Mouse (Mus musculus) hindbrain, embryonic 13.5 days (tissue): ENCODE measurements at regions not wholly inside any gene's neighbourhood (a gene's known extent, or its start where the extent isn't known, plus 50 kb on each side); places are given as distances from the start of the nearest gene placed in this dataset.
A peak's percentile ranks its signal among the peaks of the same experiment; 100 is the strongest.

Experiments
- ATAC-seq: fragments of 200-750 bp; cut with Nextera tagmentation; 2 replicates; pipeline ENCODE4 v1.8.0; 2017; ENCODE audit warnings: moderate TSS enrichment; ENCODE audit not compliant: low FRiP score
- H3K27ac ChIP-seq: fragments of 300-500 bp; sonication (generic); 2 replicates; pipeline ENCODE4 v1.5.1; 2015; ENCODE audit warnings: inconsistent platforms, mild to moderate bottlenecking, moderate library complexity
- H3K27me3 ChIP-seq: fragments of 300-500 bp; sonication (generic); 2 replicates; pipeline ENCODE4 v1.6.1; 2015; ENCODE audit warnings: mild to moderate bottlenecking, inconsistent platforms
- H3K36me3 ChIP-seq: fragments of 300-500 bp; sonication (generic); 2 replicates; pipeline ENCODE4 v1.6.1; 2015; ENCODE audit warnings: mild to moderate bottlenecking, inconsistent platforms
- H3K4me1 ChIP-seq: fragments of 300-500 bp; sonication (generic); replicated peaks from 2 replicates; pipeline ENCODE4 v1.6.1; 2015; ENCODE audit warnings: inconsistent platforms
- H3K4me2 ChIP-seq: fragments of 300-500 bp; sonication (generic); 2 replicates; pipeline ENCODE4 v1.6.1; 2015; ENCODE audit warnings: inconsistent platforms, mild to moderate bottlenecking, moderate library complexity
- H3K4me3 ChIP-seq: fragments of 300-500 bp; sonication (generic); 2 replicates; pipeline ENCODE4 v1.5.1; 2015; ENCODE audit warnings: mild to moderate bottlenecking, inconsistent platforms
- H3K9ac ChIP-seq: fragments of 300-500 bp; sonication (generic); 2 replicates; pipeline ENCODE4 v1.6.1; 2015; ENCODE audit warnings: mild to moderate bottlenecking, inconsistent platforms
- H3K9me3 ChIP-seq: fragments of 300-500 bp; sonication (generic); 2 replicates; pipeline ENCODE4 v1.6.1; 2016; ENCODE audit warnings: inconsistent platforms
- WGBS: fragments of 180-500 bp; shearing (Covaris S2); methylation state at CpG from one replicate; pipeline ENCODE4 v1.1.7; 2015; 5-methylcytosine and 5-hydroxymethylcytosine counted together

DNA sequence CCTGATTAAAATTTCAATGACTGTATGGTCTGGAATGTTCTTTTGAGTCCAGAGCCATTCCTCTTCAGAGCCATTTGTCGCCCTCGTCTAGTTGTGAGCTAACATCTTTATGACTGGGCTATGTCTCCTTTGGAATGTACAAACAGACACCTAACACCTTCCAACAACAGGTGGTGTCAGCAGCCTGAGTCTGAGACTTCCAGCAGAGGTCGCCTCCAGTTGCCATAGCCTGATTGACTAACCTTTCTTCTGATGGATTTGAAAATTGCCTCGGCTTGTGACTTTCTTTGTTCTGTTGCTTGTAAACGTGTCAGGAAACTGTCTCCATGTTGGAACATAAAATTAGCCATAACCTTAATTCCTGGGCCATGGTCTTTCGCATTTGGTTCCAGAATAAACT lies 284.8 kb upstream of the Hs6st1 start:
- no peak overlapping the region for H3K4me3 ChIP-seq

DNA sequence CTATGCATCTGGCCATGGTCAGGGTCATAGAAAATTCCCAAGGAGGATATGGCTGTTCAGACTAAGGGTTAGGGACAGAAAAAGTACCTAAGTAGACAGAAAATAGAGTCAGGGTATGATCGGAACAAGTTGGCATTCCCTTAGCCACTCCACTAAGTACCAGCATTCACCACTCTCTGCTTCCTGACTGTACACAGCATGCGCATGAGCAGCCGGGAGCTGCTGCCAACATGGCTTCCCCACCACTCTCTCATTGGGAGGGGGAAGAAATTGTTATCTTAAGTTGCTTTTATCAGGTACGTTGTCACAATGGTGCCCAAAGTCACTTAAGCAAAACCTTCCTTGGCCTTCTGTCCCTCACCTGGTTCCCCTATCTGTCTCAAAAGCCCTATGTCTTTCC lies 282.0 kb upstream of the Hs6st1 start:
- Histone ChIP-seq H3K27me3 (no peaks in the 10 kb centered on the region), H3K27ac (no peak overlapping the region), H3K9me3 (no peaks in the 10 kb centered on the region), H3K4me3 (no peak overlapping the region), H3K4me2 (no peak overlapping the region), H3K36me3 (no peaks in the 10 kb centered on the region), H3K4me1 (no peaks in the 10 kb centered on the region), H3K9ac (no peak overlapping the region)
- WGBS = 96% methylated on average over 4 of the region's 4 CpGs
- no peak for ATAC-seq

More for the DNA sequence above, 284.8 kb upstream of the Hs6st1 start:
- H3K27me3 ChIP-seq = no peaks in the 10 kb centered on the region
- H3K27ac ChIP-seq = no peak overlapping the region
- no peak for ATAC-seq
- H3K9me3 ChIP-seq = no peaks in the 10 kb centered on the region
- H3K9ac ChIP-seq = no peak overlapping the region
- no peak overlapping the region for H3K4me2 ChIP-seq
- no peaks in the 10 kb centered on the region for H3K36me3 ChIP-seq
- H3K4me1 ChIP-seq = no peaks in the 10 kb centered on the region
- WGBS = 88% methylated on average over 6 of the region's 6 CpGs

DNA sequence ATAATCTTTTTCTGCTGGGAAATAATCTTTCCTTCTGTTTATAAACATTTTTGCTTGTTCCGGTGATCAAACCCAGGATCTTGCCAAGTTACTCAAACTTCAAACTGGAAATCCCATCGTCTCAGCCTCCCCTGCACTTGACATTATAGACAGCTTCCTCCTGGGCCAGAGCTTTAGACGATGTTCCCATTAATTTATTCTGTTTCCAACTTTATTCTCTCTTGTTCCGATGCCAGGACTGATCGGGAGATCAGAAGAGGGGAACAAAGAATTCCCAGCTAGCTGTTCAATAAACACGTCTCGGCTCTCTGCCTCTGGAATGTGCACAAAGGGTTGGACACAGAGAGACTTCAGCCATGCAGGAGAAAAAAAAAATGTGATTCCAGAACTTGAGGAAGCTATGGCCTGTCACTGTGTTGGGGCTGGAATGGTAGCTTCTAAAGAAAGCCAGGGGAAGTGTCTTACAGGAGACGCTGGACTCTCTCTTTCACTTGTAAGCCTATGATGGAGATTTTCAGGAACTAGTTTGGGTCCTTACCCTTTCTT lies 281.5 kb upstream of the Hs6st1 start:
- Histone ChIP-seq H3K9ac (no peak overlapping the region), H3K36me3 (no peaks in the 10 kb centered on the region), H3K4me2 (no peak overlapping the region), H3K9me3 (no peaks in the 10 kb centered on the region), H3K27me3 (no peaks in the 10 kb centered on the region), H3K4me1 (no peaks in the 10 kb centered on the region), H3K4me3 (no peak overlapping the region), H3K27ac (no peak overlapping the region)
- 43% methylated on average over 8 of the region's 8 CpGs for WGBS
- no peak for ATAC-seq

DNA sequence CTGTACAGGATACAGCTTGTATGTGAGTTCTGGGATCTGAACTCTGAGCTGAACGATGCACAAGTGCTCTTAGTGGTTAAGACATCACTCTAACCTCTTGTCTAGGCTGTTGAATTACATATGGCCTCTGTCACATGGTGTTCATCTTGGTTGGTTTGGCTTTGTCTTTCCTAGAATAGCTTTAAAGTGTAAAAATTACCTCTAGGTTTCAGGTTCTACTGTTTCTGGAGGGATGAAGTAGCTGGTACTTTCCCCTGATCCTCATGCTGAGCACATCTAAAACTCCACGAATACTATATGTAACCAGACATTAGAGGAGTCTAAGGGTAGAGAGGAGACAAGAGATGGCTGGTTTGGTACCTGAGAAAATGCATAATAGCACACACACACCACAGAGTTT lies 271.1 kb upstream of the Hs6st1 start:
- ATAC-seq = no peak
- no peaks in the 10 kb centered on the region for H3K36me3 ChIP-seq
- no peak overlapping the region for H3K4me3 ChIP-seq
- no peaks in the 10 kb centered on the region for H3K9me3 ChIP-seq
- no peaks in the 10 kb centered on the region for H3K27me3 ChIP-seq
- H3K4me2 ChIP-seq = no peak overlapping the region
- WGBS = 81% methylated on average over 2 of the region's 2 CpGs
- H3K4me1 ChIP-seq = no peaks in the 10 kb centered on the region
- no peak overlapping the region for H3K9ac ChIP-seq
- no peak overlapping the region for H3K27ac ChIP-seq

DNA sequence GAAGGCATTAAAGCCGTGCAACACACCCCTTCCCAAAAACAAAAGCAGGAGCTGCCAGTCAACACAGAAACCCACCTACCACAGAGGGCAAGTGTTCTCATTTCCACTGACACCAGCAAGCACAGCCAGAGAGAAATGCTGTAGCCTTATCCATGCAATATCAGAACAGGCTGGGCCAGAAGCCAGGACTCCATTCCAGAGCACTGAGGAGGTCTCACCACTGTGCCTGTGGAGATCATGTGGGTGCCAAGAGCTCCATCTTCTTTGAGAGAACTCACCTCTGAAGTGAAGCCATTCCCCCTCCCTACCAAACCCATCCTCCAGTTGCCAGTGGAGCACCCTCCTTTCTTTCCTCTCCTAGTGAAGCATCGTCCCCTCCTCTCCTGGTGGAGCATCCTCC lies 270.7 kb upstream of the Hs6st1 start:
- Histone ChIP-seq H3K4me2 (no peak overlapping the region), H3K9me3 (no peaks in the 10 kb centered on the region), H3K27me3 (no peaks in the 10 kb centered on the region), H3K4me3 (no peak overlapping the region), H3K4me1 (no peaks in the 10 kb centered on the region), H3K27ac (no peak overlapping the region), H3K9ac (no peak overlapping the region), H3K36me3 (no peaks in the 10 kb centered on the region)
- WGBS = 81% methylated on average over 2 of the region's 2 CpGs
- no peak for ATAC-seq

DNA sequence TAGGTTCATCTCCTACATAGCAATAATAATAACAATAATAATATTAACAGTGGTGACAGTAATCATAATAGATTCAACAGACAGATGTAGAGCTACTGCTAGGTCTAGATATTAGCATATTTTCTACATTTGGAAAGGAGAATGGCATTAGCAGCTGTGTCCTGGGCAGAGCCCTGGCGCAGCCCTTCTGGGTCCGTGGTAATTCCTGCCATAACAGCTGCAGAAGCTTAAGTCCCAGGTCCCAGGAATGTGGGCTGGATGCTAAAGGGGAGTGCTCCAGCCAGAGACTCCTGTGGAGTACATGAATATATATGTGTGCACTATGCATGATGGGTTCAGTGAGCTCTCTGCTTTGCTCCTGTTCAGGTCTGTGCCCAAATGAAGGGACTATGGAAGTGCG lies 262.7 kb upstream of the Hs6st1 start:
- WGBS = 49% methylated on average over 3 of the region's 3 CpGs
- no peaks in the 10 kb centered on the region for H3K27me3 ChIP-seq
- peak; percentile 42; the same call in 1 of the 2 replicates for ATAC-seq
- H3K9me3 ChIP-seq = no peaks in the 10 kb centered on the region
- no peak overlapping the region for H3K9ac ChIP-seq
- peak overlapping the region; percentile 23 for H3K27ac ChIP-seq
- H3K4me2 ChIP-seq = no peak overlapping the region
- H3K4me1 ChIP-seq = peaks cover 30% of the 10 kb centered on the region
- no peaks in the 10 kb centered on the region for H3K36me3 ChIP-seq
- H3K4me3 ChIP-seq = no peak overlapping the region

DNA sequence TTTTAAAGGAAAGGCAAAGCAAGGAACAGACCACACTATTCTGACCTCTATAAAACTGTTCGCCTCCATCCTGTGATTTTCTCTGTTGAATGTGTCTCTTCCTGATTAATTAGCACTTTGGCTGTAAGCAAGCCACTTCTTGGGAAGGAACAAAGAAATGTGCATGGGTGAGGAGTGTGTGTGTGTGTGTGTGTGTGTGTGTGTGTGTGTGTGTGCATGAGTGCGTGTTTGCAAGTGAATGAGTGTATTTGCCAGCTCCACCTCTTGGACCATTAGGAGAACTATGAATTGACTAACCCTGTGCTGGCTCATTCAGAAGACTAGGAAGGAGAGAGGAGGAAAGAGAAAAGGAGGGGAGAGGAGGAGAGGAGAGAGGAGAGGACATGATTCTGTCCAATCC lies 261.9 kb upstream of the Hs6st1 start:
- H3K27me3 ChIP-seq = no peaks in the 10 kb centered on the region
- ATAC-seq = no peak
- H3K36me3 ChIP-seq = no peaks in the 10 kb centered on the region
- peak overlapping the region; percentile 23; the same call in 1 of the 2 replicates for H3K27ac ChIP-seq
- no peaks in the 10 kb centered on the region for H3K9me3 ChIP-seq
- 38% methylated on average over 2 of the region's 2 CpGs for WGBS
- H3K4me1 ChIP-seq = peaks cover 37% of the 10 kb centered on the region
- H3K4me3 ChIP-seq = no peak overlapping the region
- no peak overlapping the region for H3K9ac ChIP-seq
- no peak overlapping the region for H3K4me2 ChIP-seq

DNA sequence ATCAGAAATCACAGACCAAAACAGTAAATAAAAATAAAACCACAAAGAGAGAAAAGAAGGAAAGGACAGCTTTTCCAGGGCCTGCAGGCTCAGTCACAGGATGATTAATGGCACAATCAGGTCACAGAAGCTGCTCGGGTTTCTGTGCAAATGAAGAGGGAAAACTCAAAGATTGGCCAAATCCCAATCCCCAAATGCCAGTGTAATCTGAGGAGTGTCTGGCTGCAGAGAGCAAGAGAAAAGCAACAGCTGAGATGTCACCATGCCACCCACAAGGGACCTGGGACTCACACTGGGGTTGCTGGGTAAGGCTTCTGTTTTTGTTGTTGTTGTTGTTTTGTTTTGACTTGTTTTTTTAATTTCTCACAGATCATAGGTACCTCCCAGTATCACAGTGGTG lies 261.5 kb upstream of the Hs6st1 start:
- WGBS = 11% methylated on average over 1 of the region's 1 CpGs
- Histone ChIP-seq H3K4me1 (peaks cover 38% of the 10 kb centered on the region), H3K36me3 (no peaks in the 10 kb centered on the region), H3K4me3 (no peak overlapping the region), H3K27me3 (no peaks in the 10 kb centered on the region), H3K27ac (peak overlapping the region; percentile 23; the same call in 1 of the 2 replicates), H3K4me2 (no peak overlapping the region), H3K9ac (no peak overlapping the region), H3K9me3 (no peaks in the 10 kb centered on the region)
- ATAC-seq = no peak

DNA sequence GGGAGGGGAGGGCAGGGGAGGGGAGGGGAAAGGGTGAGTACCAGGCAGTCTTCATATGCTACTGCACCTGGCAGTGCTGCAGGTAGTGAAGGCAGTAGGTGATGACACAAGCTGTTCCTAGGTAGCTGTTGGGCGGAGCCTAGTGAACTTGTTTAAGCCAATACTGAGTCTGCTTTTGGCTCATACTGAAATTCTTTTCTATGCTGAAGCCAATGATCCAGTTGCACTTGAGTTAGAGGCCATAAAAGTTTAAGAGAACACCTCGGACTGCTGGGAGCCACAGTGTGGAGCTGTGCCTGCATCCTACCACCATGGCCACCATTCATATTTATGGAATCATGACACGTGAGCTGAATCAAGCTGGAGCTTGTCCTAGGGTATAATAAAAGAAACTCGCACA lies 259.3 kb upstream of the Hs6st1 start:
- H3K27me3 ChIP-seq = no peaks in the 10 kb centered on the region
- no peak overlapping the region for H3K27ac ChIP-seq
- no peaks in the 10 kb centered on the region for H3K36me3 ChIP-seq
- no peak for ATAC-seq
- H3K4me3 ChIP-seq = no peak overlapping the region
- H3K9me3 ChIP-seq = no peaks in the 10 kb centered on the region
- no peak overlapping the region for H3K9ac ChIP-seq
- WGBS = 91% methylated on average over 4 of the region's 4 CpGs
- H3K4me2 ChIP-seq = no peak overlapping the region
- H3K4me1 ChIP-seq = peaks cover 32% of the 10 kb centered on the region

DNA sequence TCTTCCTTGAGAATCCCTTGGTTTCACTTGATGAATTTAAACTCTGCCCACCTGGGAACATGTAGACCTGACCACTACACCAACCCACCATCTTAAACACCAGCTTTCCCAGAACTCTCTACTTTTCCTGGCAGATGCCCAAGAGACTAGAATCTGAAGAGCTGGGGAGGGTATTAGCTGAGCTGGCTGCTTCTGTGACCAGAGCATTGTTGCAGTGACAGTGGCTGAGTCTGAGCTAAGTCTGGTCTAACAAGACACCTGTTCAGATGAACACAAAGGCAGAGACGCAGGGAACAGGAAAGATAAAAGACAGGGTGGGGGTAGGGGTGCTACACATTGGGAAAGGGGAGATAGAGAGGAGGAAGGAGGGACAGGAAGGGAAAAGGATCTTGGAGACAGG lies 258.9 kb upstream of the Hs6st1 start:
- WGBS = 42% methylated on average over 1 of the region's 1 CpGs
- H3K4me2 ChIP-seq = no peak overlapping the region
- no peak for ATAC-seq

DNA sequence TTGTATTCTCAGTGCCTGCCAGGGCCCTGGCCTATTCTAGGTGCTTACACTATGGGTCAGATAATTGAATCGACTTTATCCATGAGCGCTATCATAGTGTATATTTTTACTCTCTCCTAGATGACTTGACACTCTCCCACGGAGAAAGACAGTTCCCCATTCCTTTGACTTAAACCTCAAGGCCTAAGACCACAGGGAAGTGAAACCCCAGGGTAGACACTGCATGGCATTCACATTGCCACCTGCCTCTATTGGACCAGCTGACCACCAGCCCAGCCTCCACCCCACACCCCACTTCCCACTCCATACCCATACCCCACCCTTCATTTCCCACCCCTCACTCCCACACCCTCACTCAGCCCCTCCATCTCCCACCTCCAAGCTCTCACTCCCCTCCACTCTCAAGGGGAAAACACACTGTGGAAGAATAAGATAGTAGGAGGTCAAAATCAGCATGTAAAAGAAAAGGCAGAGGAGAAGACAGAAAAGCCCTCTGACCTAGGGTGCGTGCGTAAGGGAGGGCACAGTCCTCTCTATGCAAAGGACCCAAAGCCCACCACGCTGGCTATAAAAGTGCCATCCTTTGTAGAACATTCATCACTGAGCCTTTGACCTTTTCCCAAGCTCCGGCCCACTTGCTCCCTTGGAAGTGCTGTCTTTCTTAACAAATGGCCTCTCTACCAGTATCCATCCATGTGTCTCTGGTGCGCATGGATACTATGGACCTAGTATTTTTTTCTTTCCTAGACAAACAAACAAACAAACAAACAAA lies 257.4 kb upstream of the Hs6st1 start:
- Histone ChIP-seq H3K4me2 (no peak overlapping the region), H3K9me3 (no peaks in the 10 kb centered on the region), H3K27me3 (no peaks in the 10 kb centered on the region), H3K9ac (no peak overlapping the region), H3K36me3 (no peaks in the 10 kb centered on the region), H3K4me1 (peaks cover 24% of the 10 kb centered on the region), H3K4me3 (no peak overlapping the region), H3K27ac (no peak overlapping the region)
- ATAC-seq = no peak; the same call in 1 of the 2 replicates
- WGBS = 65% methylated on average over 8 of the region's 8 CpGs

More for the DNA sequence above, 258.9 kb upstream of the Hs6st1 start:
- H3K9me3 ChIP-seq = no peaks in the 10 kb centered on the region
- no peaks in the 10 kb centered on the region for H3K27me3 ChIP-seq
- H3K4me3 ChIP-seq = no peak overlapping the region
- no peaks in the 10 kb centered on the region for H3K36me3 ChIP-seq
- peaks cover 28% of the 10 kb centered on the region for H3K4me1 ChIP-seq
- no peak overlapping the region for H3K27ac ChIP-seq
- no peak overlapping the region for H3K9ac ChIP-seq

DNA sequence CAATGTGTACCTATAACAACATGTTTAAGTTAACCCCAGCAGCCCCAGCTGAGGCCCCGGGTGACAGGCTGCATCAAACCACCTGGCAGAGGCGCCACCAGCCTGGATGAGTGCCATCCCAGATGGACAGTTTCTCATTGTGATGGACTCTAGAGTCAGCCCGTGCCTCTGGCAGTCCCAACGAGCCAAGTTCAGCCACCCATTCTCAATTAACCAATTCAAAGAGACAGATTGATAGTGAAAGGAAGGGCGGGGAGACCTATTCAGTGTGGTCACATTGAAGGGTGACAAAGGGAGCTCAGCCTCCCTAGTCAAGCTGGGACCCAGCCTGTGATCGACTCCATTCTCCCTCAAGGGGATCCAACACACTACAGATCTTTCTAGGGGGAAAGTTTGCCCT lies 256.8 kb upstream of the Hs6st1 start:
- Histone ChIP-seq H3K27me3 (no peaks in the 10 kb centered on the region), H3K4me1 (peaks cover 17% of the 10 kb centered on the region), H3K36me3 (no peaks in the 10 kb centered on the region), H3K9ac (no peak overlapping the region), H3K9me3 (no peaks in the 10 kb centered on the region), H3K4me3 (no peak overlapping the region), H3K27ac (no peak overlapping the region), H3K4me2 (no peak overlapping the region)
- ATAC-seq = peak; percentile 76
- 32% methylated on average over 6 of the region's 6 CpGs for WGBS

DNA sequence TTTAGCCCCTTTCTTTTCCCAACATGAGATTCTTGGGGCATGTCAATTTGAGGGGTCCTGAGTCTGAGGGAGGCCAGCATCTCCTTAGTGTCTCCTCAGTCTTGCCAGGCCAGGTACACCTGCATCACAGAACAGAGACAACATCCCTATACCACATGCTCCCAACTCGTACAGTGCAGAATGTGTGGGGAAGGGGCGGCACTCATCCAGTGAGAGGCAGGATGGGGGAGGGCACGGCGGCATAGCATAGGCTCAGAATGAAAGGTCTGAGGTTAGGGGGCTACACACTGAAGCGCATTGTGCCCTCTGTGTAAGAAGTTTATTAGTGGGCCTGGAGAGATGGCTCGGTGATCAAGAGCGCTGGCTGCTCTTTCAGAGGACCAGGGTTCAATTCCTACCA lies 256.4 kb upstream of the Hs6st1 start:
- Histone ChIP-seq H3K36me3 (no peaks in the 10 kb centered on the region), H3K9me3 (no peaks in the 10 kb centered on the region), H3K4me1 (peaks cover 13% of the 10 kb centered on the region), H3K4me2 (no peak overlapping the region), H3K9ac (no peak overlapping the region), H3K27me3 (no peaks in the 10 kb centered on the region), H3K4me3 (no peak overlapping the region), H3K27ac (no peak overlapping the region)
- WGBS = 69% methylated on average over 7 of the region's 7 CpGs
- ATAC-seq = peak; percentile 21; the same call in 1 of the 2 replicates
